Mouse (Mus musculus): Measurements from ENCODE around the gene Socs5.

GRCm38 (mm10) chr17:87143186-87143585 is 35.7 kb downstream of the Socs5 start:
- no peak for TF ChIP-seq POLR2A (IDR thresholded peaks at IDR 0.05; ENCODE audit: insufficient read depth, low read length)
- no peak for TF ChIP-seq EP300 (IDR thresholded peaks at IDR 0.05; ENCODE audit: insufficient read depth, low read depth, low read length)
- TF ChIP-seq CTCF (IDR thresholded peaks at IDR 0.05; ENCODE audit: low read depth, low read length): no peak

All from ES-Bruce4 (cell line).